8 mouse cellular contexts compared by ENCODE assay signal in genomic region chr8:107544651-107545174, GRCm38 (mm10). TPM values are rescaled to one million over a fixed set of nuclear protein-coding genes. Genes with fewer than 3 reads are reported as not detected.
DNase-seq lines count a peak whose midpoint lies in the region; ATAC-seq lines count a peak whose summit lies in the region.

No protein-coding gene starts in this region.

- ATAC-seq in forebrain, embryonic 15.5 days (replicated peaks), result no peak
- no peak for ATAC-seq in neural tube, embryonic 11.5 days (ENCODE audit: insufficient read depth, low FRiP score, low TSS enrichment)

- H3K4me3 ChIP-seq in forebrain, embryonic 10.5 days, result no peak overlapping the region
- no peak overlapping the region for H3K4me3 ChIP-seq in forebrain, embryonic 15.5 days
- H3K4me3 ChIP-seq in neural tube, embryonic 11.5 days (ENCODE audit: low read depth, low read length), result no peak overlapping the region

- WGBS in forebrain, embryonic 10.5 days, result 62% methylated on average over 10 of the region's 10 CpGs
- 58% methylated on average over 10 of the region's 10 CpGs for WGBS in forebrain, embryonic 15.5 days
- 58% methylated on average over 10 of the region's 10 CpGs for WGBS in neural tube, embryonic 11.5 days

- H3K27ac ChIP-seq in forebrain, embryonic 10.5 days, result peak overlapping the region; percentile 77
- H3K27ac ChIP-seq in forebrain, embryonic 15.5 days (replicated peaks), result no peak overlapping the region
- H3K27ac ChIP-seq in neural tube, embryonic 11.5 days (ENCODE audit: low read depth, low read length), result peak overlapping the region; percentile 76; the same call in 1 of the 2 replicates

- no peaks in the 10 kb centered on the region for H3K9me3 ChIP-seq in forebrain, embryonic 10.5 days
- no peaks in the 10 kb centered on the region for H3K9me3 ChIP-seq in forebrain, embryonic 15.5 days
- no peaks in the 10 kb centered on the region for H3K9me3 ChIP-seq in neural tube, embryonic 11.5 days (ENCODE audit: control insufficient read depth, low read length)

- H3K36me3 ChIP-seq in forebrain, embryonic 10.5 days (replicated peaks), result peaks cover 65% of the 10 kb centered on the region
- H3K36me3 ChIP-seq in forebrain, embryonic 15.5 days, result peaks cover 9% of the 10 kb centered on the region; the same call in 1 of the 2 replicates
- peaks cover 4% of the 10 kb centered on the region; the same call in 1 of the 2 replicates for H3K36me3 ChIP-seq in neural tube, embryonic 11.5 days (ENCODE audit: control insufficient read depth, insufficient read depth, low read length)

- H3K4me1 ChIP-seq in forebrain, embryonic 10.5 days, result peaks cover 16% of the 10 kb centered on the region
- no peaks in the 10 kb centered on the region; the same call in 1 of the 2 replicates for H3K4me1 ChIP-seq in forebrain, embryonic 15.5 days
- no peaks in the 10 kb centered on the region for H3K4me1 ChIP-seq in neural tube, embryonic 11.5 days (ENCODE audit: control insufficient read depth, insufficient read depth, low read length)

- H3K27me3 ChIP-seq in forebrain, embryonic 10.5 days (ENCODE audit: poor library complexity, severe bottlenecking), result no peaks in the 10 kb centered on the region
- H3K27me3 ChIP-seq in forebrain, embryonic 15.5 days, result no peaks in the 10 kb centered on the region
- no peaks in the 10 kb centered on the region for H3K27me3 ChIP-seq in neural tube, embryonic 11.5 days (ENCODE audit: control insufficient read depth, insufficient read depth, low read length)

- H3K4me2 ChIP-seq in forebrain, embryonic 15.5 days (replicated peaks), result no peak overlapping the region
- H3K4me2 ChIP-seq in neural tube, embryonic 11.5 days (ENCODE audit: low read depth), result no peak overlapping the region

- peak; percentile 26 for DNase-seq in forebrain, embryonic 10.5 days (ENCODE audit: extremely low spot score, low spot score)
- DNase-seq in right cerebral cortex, adult 2 months (ENCODE audit: low spot score in 2 of 2), result peak; percentile 47 to 57
- DNase-seq in right cerebral cortex, postnatal 14 days, result no peak
- peak; percentile 35 to 42 for DNase-seq in heart, postnatal 14 days
- peak; percentile 61 for DNase-seq in neural tube, embryonic 11.5 days (ENCODE audit: low spot score)
- DNase-seq in adrenal gland, postnatal 36 days, result no peak
- no peak for DNase-seq in spleen, postnatal 14 days (ENCODE audit: low spot score in 2 of 2)

- intact Hi-C loops in heart, postnatal 14 days (cut with DNase I), result loop anchor here (5.0 kb wide), 1 partner anchor 72 kb away; no protein-coding TSS in a partner anchor

- no peak overlapping the region for H3K9ac ChIP-seq in forebrain, embryonic 15.5 days (replicated peaks)
- no peak overlapping the region; the same call in 1 of the 2 replicates for H3K9ac ChIP-seq in neural tube, embryonic 11.5 days (ENCODE audit: low read length)

RNA-seq across cellular contexts. Expression of gene Psmd7, which starts 43.6 kb away (rescaled TPM):
- 344 and 357 TPM in 2 replicates for polyA plus RNA-seq in forebrain, embryonic 10.5 days (2016; fragmentation: Nextera tagmentation; extraction: Ambion mirVana)
- 245 and 250 TPM in 2 replicates for polyA plus RNA-seq in forebrain, embryonic 15.5 days (2015; fragmentation: Nextera tagmentation; extraction: Ambion mirVana)
- 10 to 100 TPM; 82.7 to 91.6 TPM for total RNA-seq in heart, postnatal 14 days (2021)
- polyA plus RNA-seq in neural tube, embryonic 11.5 days (2014; fragmentation: Nextera tagmentation; extraction: Ambion mirVana), result 335 and 339 TPM in 2 replicates
- total RNA-seq in adrenal gland, postnatal 36 days (2021), result 100 to 1,000 TPM; 110 to 119 TPM

Comparison
In these comparisons a context has a peak if more than half of its experiments do, and no peak if none do; other contexts are left out.
1. DNase-seq: peak in forebrain, embryonic 10.5 days (single experiment), right cerebral cortex, adult 2 months (2 of 2), heart, postnatal 14 days (2 of 2) and neural tube, embryonic 11.5 days (single experiment); none in right cerebral cortex, postnatal 14 days (single experiment), adrenal gland, postnatal 36 days (0 of 2) and spleen, postnatal 14 days (0 of 2).